Mouse (Mus musculus): ENCODE results near the gene Slit1.

Gene Slit1

GRCm38 (mm10) chr19:41688251-41688650, 55.2 kb downstream of the Slit1 start:
- peak; percentile 47 for DNase-seq (ENCODE audit: low read depth, low spot score)

- DNase-seq (ENCODE audit: low read depth, low spot score) = no peak
Observed at GRCm38 (mm10) chr19:41687836-41688235, 55.6 kb downstream of the Slit1 start.

- no peak for DNase-seq (ENCODE audit: low read depth, low spot score)
Observed at GRCm38 (mm10) chr19:41686194-41686593, 57.3 kb downstream of the Slit1 start.

- peak; percentile 70 for DNase-seq (ENCODE audit: low read depth, low spot score)
Observed at GRCm38 (mm10) chr19:41685453-41686086, 57.9 kb downstream of the Slit1 start.

- peak; percentile 47 for DNase-seq (ENCODE audit: low read depth, low spot score)
Observed at GRCm38 (mm10) chr19:41684874-41685273, 58.6 kb downstream of the Slit1 start.

- no peak for DNase-seq (ENCODE audit: low read depth, low spot score)
Observed at GRCm38 (mm10) chr19:41683951-41684350, 59.5 kb downstream of the Slit1 start.

- no peak for DNase-seq (ENCODE audit: low read depth, low spot score)
Observed at GRCm38 (mm10) chr19:41680267-41680666, 63.2 kb downstream of the Slit1 start.

- DNase-seq (ENCODE audit: low read depth, low spot score) = peak; percentile 60
Observed at GRCm38 (mm10) chr19:41679028-41679427, 64.4 kb downstream of the Slit1 start.

- no peak for DNase-seq (ENCODE audit: low read depth, low spot score)
Observed at GRCm38 (mm10) chr19:41677575-41677974, 65.9 kb downstream of the Slit1 start.

GRCm38 (mm10) chr19:41675583-41675982, 67.9 kb downstream of the Slit1 start:
- peak; percentile 64 for DNase-seq (ENCODE audit: low read depth, low spot score)

- DNase-seq (ENCODE audit: low read depth, low spot score) = no peak
Observed at GRCm38 (mm10) chr19:41674366-41674765, 69.1 kb downstream of the Slit1 start.

GRCm38 (mm10) chr19:41672836-41673235, 70.6 kb downstream of the Slit1 start:
- no peak for DNase-seq (ENCODE audit: low read depth, low spot score)

- no peak for DNase-seq (ENCODE audit: low read depth, low spot score)
Observed at GRCm38 (mm10) chr19:41670931-41671330, 72.5 kb downstream of the Slit1 start.

GRCm38 (mm10) chr19:41670473-41670872, 73.0 kb downstream of the Slit1 start:
- DNase-seq (ENCODE audit: low read depth, low spot score) = no peak

GRCm38 (mm10) chr19:41669747-41670342, 73.6 kb downstream of the Slit1 start:
- peak; percentile 51 for DNase-seq (ENCODE audit: low read depth, low spot score)

- no peak for DNase-seq (ENCODE audit: low read depth, low spot score)
Observed at GRCm38 (mm10) chr19:41667591-41667990, 75.9 kb downstream of the Slit1 start.

- no peak for DNase-seq (ENCODE audit: low read depth, low spot score)
Observed at GRCm38 (mm10) chr19:41665941-41666340, 77.5 kb downstream of the Slit1 start.

- DNase-seq (ENCODE audit: low read depth, low spot score) = peak; percentile 54
Observed at GRCm38 (mm10) chr19:41663506-41664242, 79.8 kb downstream of the Slit1 start.

GRCm38 (mm10) chr19:41661466-41661865, 82.0 kb downstream of the Slit1 start:
- peak; percentile 67 for DNase-seq (ENCODE audit: low read depth, low spot score)

- no peak for DNase-seq (ENCODE audit: low read depth, low spot score)
Observed at GRCm38 (mm10) chr19:41660999-41661374, 82.5 kb downstream of the Slit1 start.

- DNase-seq (ENCODE audit: low read depth, low spot score) = peak; percentile 85
Observed at GRCm38 (mm10) chr19:41660294-41660998, 83.0 kb downstream of the Slit1 start.

GRCm38 (mm10) chr19:41657446-41657845, 86.0 kb downstream of the Slit1 start:
- DNase-seq (ENCODE audit: low read depth, low spot score) = no peak
